Mouse (Mus musculus): ENCODE results near the gene Mtr. TPM values are rescaled to one million over a fixed set of nuclear protein-coding genes. Genes with fewer than 3 reads are reported as not detected.

The Mtr gene
- polyA plus RNA-seq, 1 experiment from 2014 or later: 13.0 TPM

DNA sequence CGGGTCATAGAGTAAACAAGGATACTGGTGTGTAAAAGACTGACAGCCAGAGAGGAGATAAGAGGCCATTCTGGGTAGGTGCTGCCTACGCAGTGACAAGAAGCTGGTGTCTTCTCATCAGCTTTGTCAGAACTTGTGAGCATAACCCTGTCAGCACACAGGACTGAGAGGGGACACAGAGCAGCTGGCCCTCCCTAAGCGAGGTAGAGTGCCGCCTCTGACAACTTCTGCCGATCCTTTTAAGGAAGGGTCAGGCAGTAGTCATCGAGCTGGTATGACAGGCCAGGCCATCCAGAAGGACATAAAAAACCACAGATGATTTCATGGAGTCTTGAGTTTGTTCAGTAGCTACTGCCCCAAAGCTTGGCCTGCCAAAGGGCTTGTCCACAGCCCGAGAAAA lies 124.4 kb downstream of the Mtr start:
- WGBS: 89% methylated on average over 7 of the region's 7 CpGs
- Histone ChIP-seq H3K9me3 (no peaks in the 10 kb centered on the region), H3K27ac (no peak overlapping the region), H3K4me3 (no peak overlapping the region), H3K27me3 (ENCODE audit: insufficient read depth, poor library complexity, severe bottlenecking) (no peaks in the 10 kb centered on the region), H3K36me3 (no peaks in the 10 kb centered on the region), H3K4me1 (replicated peaks) (peaks cover 12% of the 10 kb centered on the region)
- DNase-seq (ENCODE audit: low spot score): no peak

Other genes starting within 250 kb of the Mtr start
- gene Ryr2, start 151.2 kb downstream of the Mtr start, polyA plus RNA-seq (2016; fragmentation: Nextera tagmentation; extraction: Ambion mirVana): 0.43 and 0.50 TPM in 2 replicates
- 0.93 and 1.9 TPM in 2 replicates for gene Actn2, start 82.6 kb upstream of the Mtr start, polyA plus RNA-seq (2016; fragmentation: Nextera tagmentation; extraction: Ambion mirVana)
- gene Heatr1, start 136.9 kb upstream of the Mtr start, polyA plus RNA-seq (2016; fragmentation: Nextera tagmentation; extraction: Ambion mirVana): 27.8 and 35.3 TPM in 2 replicates
- 8.5 and 11.3 TPM in 2 replicates for gene Lgals8, start 206.8 kb upstream of the Mtr start, polyA plus RNA-seq (2016; fragmentation: Nextera tagmentation; extraction: Ambion mirVana)